Mouse (Mus musculus) 416B (cell line): ENCODE measurements around the gene Acnat2.
"Not testable (repeated sequence)": the region's sequence is repeated elsewhere in the genome, so short reads cannot be mapped to it uniquely, and the experiment has no call there.

ENCODE experiments used
- DNase-seq: peaks from one replicate; pipeline ENCODE4 v3.0.0; 2011; ENCODE audit warnings: low read depth

Acnat2 gene

DNA sequence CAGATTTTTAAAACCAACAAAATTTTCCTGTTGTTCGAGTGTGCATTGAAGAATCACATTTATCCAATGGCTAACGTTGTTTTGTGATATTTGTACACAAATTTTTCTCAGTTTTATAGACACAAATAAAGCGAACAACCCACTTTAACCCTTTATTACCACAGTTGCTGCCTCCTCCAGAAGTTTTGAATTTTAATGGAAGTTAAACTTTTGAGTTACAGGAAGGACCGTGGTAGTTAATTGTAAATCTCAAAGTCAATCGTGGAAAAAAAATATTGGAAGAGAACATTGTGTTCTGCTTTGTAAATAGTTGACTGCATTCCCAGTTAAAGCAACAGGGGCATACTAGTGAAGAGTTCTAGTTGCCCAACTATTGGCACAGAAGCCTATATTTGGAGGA, at the start of gene Acnat2:
Acnat2 (minus strand) TSS at position 195 of the 400 bp plus-strand sequence.
- not testable (repeated sequence) for DNase-seq

DNA sequence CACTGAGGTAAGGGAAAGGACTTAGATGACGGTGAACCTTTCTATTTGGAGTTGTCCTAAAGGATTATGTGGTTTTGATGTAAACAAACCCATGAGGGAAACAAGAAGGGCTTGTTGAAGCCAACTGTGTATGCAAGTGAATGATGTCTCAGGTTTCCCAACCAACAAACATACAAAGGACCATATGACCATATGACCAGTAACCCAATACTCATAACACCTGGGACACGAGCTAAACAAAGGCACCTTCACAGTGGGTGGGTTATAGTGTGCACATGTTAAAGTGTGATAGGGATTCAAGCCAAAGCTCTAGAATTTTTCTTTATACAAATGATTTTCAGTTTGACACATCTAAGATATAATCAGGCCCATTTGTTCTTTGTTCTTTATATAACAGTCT, 48.2 kb upstream of the Acnat2 start:
- DNase-seq: no peak

GRCm38 (mm10) chr4:49451848-49452551, 44.0 kb upstream of the Acnat2 start:
- DNase-seq: no peak

DNA sequence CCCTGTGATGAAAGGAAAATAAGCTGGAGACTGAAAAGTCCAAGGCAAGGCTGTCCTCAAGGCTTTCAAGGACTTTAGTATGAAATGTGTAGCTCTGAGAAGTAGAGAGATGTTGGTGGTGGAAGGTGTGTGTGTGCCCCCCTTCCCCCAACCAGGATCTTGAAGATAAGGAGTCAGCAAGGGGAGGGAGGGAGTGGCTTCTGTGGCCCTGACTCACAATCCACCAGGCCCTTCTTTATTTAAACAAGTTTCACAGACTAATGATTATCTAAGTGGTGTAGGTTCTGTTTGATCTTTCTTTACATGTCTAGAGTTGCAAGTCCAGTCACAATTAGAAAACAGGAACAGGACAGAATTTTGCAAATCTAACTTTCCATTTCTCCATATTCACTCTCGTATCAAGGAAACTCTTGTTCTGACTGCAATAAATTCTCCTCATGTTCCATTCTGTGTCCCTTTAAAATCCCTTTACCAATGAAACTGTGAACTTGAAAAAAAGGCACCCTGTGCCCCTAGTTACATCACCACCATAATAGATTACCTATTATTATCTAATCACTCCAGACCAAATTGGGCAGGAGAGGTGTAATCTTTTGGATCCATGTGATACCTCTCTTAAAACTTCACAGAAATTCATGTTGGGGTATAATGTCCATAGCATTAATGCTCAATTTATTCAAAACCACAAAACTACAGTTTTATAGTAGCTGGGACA, 43.3 kb upstream of the Acnat2 start:
- not testable (repeated sequence) for DNase-seq

- not testable (repeated sequence) for DNase-seq
Measured at GRCm38 (mm10) chr4:49436968-49437367, 29.0 kb upstream of the Acnat2 start.

DNA sequence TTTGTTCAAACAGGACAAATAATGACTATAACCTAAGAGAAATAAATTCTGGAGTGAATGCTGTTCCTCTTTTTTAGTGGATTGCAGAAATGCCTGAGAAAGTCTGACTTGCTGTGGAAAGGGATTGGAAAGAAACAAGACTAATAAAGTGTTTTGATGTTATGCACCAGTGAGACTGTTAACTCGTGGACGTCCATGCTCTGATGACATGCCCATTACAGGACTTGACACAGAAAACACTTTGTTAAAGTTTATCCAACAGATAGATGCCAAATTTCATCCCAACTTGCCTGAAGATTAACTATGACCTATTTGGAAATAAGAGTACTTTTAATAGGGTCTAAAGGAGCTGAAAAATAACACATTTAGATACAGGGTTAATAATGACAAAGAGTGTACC, 2.2 kb upstream of the Acnat2 start:
- DNase-seq: not testable (repeated sequence)

DNA sequence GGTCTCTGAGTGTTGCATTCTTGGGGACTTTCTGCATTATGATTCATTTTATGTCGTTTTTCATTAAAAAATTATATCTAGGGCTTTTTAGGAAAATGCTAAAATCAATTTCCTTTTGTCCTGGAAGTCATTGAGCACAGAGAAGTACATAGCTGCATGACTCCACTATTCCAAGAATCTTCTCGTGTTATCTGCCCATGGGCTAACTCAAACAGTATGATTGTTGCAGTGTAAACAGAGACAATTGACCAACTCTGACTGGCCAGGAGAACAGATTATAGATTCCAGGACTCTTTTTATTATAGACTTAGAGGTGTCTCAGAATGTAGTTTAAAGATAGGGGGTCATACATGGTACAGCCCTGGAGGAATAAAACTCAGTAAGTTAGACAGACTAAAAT, 21.1 kb downstream of the Acnat2 start:
- DNase-seq: no peak

GRCm38 (mm10) chr4:49383576-49384318, 24.2 kb downstream of the Acnat2 start:
- not testable (repeated sequence) for DNase-seq

DNA sequence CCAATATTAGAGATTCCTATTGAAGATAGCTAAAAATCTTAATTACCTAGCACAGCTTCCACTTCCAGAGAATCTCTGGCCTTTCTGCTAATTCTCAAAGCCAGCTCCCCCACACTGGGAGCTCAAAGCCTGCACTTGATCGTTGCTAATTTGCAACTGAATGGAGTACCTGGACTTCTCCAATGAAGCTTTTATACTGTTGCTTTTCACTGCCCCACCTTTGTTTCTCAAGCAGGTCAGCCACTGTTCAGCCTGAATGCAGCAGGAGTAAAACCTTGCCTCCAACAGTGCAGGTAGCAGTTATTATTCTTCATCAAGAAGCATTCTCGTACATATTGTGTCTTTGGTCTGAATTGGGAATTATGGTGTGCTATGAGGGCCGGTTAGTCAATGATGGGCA, 39.9 kb downstream of the Acnat2 start:
- DNase-seq: not testable (repeated sequence)

DNA sequence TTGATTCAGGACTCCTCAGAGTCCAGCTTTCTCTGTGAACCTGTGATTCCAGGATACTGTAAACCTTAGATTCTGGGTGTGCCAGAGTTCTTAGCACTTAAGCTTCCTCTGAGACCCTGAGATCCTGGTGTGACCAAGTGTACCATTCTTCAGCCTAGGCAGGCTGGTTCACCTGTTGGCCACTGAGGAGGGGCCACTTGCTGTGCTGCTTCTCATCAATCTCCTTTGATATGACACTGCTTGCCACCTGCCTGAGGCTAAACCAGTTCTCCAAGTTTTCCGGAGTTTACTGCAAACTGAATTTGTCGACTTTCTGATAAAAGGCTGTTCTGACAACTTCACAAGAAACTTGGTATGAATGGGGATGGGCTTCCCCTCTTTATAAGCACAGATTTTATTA, 50.9 kb downstream of the Acnat2 start:
- no peak for DNase-seq

DNA sequence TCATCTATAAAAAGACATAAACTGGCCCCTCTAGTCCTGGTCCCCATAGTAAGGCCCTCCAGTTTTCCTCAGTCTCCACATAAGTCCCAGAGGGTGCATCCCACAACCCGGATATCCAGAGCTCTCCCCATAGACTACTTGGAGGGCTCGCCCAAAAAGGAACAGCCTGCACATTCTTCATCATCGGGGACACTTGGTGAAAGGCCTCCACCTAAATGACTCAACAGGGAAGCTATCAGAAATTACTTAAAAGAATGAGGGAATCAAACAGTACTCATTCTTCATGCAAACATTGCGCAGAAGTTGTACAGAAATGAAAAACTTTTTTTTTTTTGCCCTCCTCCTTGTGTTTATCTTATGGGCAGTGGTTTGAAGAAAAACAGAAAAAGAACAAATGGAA, 57.5 kb downstream of the Acnat2 start:
- no peak for DNase-seq

GRCm38 (mm10) chr4:49348677-49349076, 59.3 kb downstream of the Acnat2 start:
- no peak for DNase-seq

DNA sequence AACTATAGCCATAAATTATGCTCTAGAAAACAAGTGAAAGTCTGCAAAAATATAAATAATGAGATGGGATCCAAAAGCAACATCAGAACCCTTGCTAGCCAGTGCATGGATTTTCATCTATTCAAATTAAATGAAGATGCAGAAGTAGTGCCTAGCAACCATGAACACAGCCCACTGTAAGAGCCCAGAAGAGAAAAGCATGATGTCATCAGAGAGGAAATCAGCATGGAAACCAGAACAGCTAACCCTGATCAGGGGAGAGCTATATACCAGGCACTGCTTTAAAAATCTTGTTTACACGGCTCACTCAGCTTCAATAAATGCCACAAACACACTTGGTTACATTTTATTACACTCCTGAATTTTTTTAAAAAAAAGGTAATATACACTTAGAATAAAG, 60.0 kb downstream of the Acnat2 start:
- not testable (repeated sequence) for DNase-seq

DNA sequence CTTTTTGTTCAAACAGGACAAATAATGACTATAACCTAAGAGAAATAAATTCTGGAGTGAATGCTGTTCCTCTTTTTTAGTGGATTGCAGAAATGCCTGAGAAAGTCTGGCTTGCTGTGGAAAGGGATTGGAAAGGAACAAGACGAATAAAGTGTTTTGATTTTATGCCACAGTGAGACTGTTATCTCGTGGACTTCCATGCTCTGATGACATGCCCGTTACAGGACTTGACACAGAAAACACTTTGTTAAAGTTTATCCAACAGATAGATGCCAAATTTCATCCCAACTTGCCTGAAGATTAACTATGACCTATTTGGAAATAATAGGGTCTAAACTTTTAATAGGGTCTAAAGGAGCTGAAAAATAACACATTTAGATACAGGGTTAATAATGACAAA, 67.9 kb downstream of the Acnat2 start:
- not testable (repeated sequence) for DNase-seq

DNA sequence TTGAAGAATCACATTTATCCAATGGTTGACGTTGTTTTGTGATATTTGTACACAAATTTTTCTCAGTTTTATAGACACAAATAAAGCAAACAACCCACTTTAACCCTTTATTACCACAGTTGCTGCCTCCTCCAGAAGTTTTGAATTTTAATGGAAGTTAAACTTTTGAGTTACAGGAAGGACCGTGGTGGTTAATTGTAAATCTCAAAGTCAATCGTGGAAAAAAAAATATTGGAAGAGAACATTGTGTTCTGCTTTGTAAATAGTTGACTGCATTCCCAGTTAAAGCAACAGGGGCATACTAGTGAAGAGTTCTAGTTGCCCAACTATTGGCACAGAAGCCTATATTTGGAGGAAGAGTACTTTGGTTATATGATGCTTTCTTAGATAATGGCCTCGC, 70.0 kb downstream of the Acnat2 start:
- DNase-seq: not testable (repeated sequence)
